Mouse (Mus musculus): ENCODE data around the gene Ror2.

DNA sequence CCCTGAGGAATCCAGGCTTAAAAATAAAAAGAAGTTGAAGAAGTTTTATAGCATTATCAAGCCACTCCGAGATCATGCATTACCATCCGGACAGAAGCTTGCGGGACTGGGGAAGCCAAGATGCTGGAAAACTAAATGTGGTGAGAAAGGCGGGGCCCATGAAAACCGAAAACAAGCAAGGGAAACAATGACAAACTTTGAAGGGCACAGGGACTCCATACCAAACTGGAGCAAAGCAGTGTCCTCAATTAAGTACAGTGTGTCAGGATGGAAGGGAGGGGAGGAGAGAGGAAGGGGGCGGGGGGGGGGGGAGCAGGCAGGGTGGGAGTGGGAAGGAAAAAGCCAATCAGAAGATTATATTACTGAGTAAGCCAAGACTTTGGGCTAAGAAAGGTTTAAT lies 126.4 kb downstream of the Ror2 start:
- TF ChIP-seq CTCF (IDR thresholded peaks at IDR 0.05; ENCODE audit: extremely low read depth, insufficient read depth, low read length): no peak
- no peak for TF ChIP-seq POLR2A (IDR thresholded peaks at IDR 0.05; ENCODE audit: extremely low read depth, insufficient read depth, low read length)

Measured in cortical plate, adult 2 months (tissue).